Mouse (Mus musculus): ENCODE measurements around the gene Ttc34.

The Ttc34 gene

DNA sequence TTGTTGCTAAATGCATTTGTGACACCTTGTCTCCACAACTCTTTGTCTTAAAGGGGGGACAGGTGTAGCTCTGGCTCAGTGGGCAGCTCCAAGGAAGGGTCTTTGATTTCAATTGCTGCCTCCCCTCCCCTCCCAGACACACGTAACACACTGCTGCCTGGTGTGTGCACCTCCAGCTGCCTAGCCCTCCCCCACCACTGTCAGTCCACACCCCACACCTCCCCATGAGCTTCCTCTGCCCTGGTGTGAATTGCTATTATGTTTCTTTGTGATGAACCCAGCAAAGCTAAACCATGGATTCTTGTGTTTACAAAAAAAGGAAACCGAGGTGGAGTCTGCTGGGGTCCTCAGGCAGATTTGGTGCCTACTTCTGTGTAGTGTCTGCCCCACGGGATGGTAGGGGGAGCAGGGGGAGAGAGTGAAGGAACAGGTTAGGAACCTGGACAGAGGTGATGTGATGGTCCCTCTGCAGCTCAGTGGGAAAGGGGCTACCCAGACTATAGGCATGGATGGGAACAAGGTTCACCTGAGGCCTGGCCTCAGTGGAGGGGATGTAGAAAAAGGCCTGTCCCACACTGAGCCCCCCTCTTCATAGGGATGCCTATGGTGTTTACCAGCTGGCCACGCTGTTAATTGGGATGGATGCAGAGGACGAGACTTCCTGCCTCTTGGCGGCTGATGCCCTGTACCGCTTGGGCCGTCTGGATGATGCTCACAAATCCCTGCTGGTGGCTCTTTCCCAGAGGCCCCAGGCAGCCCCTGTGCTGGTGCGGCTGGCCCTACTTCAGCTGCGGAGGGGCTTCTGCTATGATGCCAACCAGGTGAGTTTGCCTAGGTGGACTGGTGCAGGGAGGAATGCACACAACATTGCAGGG, 20.3 kb downstream of the Ttc34 start:
- no peak for DNase-seq (ENCODE audit: low read depth, low spot score)

DNA sequence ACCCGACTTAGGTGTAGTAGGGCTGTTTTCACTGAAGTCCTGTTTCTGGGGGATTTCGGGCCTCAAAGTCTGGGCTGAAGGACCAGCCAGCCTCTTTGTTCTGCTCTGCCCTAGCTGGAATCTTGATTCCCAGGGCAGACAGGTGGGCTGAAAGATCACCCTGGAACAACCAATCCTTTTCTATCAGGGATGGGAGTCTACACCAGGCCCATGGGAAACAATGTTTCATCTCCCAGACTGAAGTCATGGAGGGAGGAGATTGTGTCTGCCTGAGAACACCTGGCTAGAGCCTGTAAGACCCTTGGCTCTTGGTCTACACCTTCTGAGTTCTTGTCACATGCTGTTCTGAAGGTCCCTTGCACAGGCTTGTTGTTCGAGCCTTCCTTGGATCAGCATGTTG, 21.3 kb downstream of the Ttc34 start:
- no peak for DNase-seq (ENCODE audit: low read depth, low spot score)

- no peak for DNase-seq (ENCODE audit: low read depth, low spot score)
Observed at GRCm38 (mm10) chr4:154861967-154862366, 24.7 kb downstream of the Ttc34 start.

DNA sequence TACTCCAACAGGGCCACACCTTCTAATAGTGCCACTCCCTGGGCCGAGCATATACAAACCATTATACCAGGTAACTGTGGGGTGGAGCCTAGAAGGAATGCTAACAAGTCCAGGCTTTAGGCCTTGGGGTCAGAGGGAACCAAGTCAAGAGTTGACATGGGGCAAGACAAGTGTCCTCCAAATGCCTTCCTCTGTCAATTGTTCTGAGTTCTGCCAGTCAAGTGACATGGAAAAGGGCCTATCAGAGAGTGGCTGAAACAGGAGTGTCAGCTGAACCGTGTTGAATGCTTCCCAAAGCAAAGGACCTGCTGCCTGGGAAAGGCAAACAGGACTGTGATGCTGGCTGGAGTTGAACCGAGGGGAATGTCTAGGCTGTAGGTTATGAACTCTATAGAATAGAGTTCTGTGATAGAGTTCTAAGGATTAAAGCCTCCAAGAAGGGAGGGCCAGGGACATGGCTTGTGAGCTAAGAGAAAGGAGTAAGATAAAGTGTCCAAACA, 26.2 kb downstream of the Ttc34 start:
- no peak for DNase-seq (ENCODE audit: low read depth, low spot score)

DNA sequence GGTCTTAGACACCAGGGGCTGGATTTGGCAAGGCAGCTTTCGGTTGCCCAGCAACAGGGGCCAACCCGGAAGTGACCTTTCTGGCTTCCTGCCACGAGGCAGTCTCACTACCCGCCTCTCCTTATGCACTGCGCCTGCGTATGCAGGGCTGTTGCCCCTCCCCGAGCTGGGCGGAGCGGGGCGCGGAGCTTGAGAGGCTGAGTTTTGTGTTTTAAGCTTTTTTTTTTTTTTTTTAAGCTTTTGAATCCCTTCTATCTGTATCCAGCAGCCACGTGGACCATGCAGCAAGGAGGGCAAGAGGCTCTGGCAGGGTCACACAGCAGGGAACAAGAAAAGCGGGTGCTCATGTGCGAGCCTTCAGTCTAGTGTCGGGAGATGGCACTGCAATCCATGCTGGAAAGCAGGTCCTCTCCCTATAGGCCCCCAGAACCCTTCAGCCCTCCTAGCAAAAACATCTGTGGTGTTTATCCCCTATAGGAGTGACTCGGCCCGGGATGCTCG, 27.1 kb downstream of the Ttc34 start:
- peak; percentile 48 for DNase-seq (ENCODE audit: low read depth, low spot score)

DNA sequence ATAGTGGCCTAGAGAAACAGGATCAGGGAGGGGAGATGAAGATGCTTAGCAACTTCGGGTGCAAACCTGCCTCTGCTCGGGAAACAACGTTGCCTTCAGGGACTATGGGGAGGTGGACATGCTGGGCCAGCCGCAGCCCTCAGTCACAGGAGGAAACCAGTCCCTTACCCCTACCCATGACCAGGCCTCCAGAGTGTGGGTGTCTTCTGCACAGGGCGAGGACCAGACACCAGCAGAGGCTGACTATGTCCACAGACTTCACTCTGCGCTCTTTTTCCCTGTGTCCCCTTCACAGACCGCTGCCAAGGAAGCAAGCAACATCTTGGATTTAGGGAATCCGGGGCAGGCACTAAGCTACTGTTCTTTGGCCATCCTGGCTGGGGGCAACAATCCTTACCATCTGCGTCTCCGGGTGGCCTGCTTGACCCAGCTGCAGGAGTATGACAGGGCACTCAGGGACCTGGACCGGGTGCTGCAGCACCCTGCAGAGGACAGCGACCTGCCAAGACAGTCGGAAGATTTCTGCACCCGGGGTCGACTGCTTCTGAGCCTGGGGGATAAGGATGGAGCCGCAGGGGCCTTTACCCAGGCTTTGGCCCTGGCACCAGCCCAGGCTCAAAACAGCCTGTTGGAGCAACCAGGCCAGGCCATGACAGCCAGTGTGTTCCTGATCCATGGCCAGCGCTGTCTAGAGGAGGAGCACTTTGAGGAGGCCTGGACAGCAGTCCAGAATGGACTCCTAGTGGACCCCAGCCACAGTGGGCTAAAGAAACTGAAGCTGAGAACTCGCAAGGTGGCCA, 27.9 kb downstream of the Ttc34 start:
- DNase-seq (ENCODE audit: low read depth, low spot score) = no peak

DNA sequence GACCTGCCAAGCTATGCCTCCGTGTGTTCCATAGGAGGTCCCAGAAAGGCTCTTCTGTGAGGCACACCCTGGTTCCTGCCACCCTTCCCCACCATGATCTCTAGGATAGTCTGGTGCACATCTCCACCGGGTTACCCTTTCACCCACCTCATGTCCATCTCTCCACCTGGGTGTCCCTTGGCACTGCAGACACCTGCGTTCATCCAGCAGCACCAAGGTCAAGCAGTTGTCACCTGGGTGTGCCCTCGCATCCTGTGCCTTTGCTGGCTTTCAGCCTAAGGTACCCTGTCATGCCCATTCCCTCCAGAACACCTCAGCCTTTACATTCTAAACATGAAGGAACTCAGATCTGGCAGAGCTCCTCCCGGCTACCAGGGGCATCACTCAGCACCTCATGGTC, 29.1 kb downstream of the Ttc34 start:
- DNase-seq (ENCODE audit: low read depth, low spot score) = no peak

GRCm38 (mm10) chr4:154867257-154867656, 30.0 kb downstream of the Ttc34 start:
- DNase-seq (ENCODE audit: low read depth, low spot score) = no peak

- no peak for DNase-seq (ENCODE audit: low read depth, low spot score)
Observed at GRCm38 (mm10) chr4:154869440-154869839, 32.2 kb downstream of the Ttc34 start, which contains the start of gene Mmel1. Gene Mmel1, plus strand, starts transcription at chr4:154869585.

DNA sequence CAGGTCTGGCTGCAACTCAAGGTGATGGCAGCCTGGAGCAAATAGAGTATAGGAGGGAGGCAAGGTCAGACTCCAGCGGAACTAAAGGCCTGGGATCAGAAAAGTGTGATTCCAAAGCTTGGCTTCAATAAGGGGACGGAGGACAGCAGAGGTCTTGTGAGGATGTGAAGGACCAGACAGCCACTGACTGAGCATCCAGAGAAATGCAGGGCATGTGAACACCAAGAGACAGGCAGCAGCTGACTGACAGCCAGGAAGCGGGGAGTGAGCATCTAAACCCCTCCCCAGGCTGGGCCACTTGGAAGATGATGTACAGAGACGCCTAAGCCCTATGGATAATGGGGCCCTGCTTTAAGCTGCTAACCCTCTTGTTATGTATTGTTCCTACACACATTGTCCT, 33.5 kb downstream of the Ttc34 start:
- DNase-seq (ENCODE audit: low read depth, low spot score) = no peak

GRCm38 (mm10) chr4:154871757-154872251, 34.5 kb downstream of the Ttc34 start:
- peak; percentile 76 for DNase-seq (ENCODE audit: low read depth, low spot score)

DNA sequence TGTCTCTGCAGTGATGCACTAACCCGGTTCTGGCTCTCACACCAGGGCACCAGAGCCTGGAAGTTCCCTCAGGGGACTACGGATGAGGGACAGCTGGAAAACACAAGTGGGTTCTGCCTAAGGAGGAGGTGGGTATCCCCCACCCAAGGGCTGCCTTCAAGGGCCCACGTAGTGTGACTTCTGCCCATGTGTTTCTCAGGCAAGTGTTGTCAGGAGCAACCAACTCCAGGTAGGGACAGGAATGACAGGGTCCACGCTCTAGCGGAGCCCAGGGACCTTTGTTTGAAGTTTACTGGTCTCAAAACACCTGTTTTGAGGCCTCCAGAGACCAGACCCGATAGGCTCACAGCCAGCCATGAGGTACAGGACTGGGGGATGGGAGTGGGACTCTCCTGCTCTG, 35.9 kb downstream of the Ttc34 start:
- no peak for DNase-seq (ENCODE audit: low read depth, low spot score)

DNA sequence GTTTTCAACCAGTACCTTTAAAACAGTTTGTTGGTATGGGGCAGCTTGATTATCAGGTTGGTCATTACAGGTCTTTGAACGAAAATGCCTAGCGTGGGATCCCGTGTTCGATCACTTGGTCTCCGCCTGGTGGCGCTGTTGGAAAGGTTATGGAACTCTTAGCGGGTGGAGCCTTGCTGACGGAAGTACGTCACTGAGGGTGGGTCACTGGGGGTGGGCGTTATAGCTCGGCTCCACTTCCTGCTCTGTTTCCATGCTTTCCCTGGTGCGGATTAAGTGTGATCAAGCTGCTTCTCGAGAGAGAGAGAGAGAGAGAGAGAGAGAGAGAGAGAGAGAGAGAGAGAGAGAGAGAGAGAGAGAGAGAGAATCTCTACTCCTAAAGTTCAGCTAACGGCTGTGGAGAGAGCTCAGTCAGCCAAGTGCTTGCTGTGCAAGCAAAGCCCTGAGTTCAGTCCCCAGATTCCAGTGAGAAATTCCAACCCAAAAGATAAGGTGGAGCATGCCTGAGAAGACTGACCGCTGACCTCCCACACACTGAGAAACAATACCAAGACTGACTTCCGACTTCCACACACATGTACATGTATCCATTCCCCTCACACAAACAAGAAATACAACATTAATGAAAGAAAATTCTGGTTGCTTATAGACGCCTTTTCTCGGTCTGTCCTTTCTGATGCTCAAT, 40.7 kb downstream of the Ttc34 start:
- peak; percentile 71 for DNase-seq (ENCODE audit: low read depth, low spot score)

GRCm38 (mm10) chr4:154880730-154881129, 43.5 kb downstream of the Ttc34 start:
- DNase-seq (ENCODE audit: low read depth, low spot score) = no peak

DNA sequence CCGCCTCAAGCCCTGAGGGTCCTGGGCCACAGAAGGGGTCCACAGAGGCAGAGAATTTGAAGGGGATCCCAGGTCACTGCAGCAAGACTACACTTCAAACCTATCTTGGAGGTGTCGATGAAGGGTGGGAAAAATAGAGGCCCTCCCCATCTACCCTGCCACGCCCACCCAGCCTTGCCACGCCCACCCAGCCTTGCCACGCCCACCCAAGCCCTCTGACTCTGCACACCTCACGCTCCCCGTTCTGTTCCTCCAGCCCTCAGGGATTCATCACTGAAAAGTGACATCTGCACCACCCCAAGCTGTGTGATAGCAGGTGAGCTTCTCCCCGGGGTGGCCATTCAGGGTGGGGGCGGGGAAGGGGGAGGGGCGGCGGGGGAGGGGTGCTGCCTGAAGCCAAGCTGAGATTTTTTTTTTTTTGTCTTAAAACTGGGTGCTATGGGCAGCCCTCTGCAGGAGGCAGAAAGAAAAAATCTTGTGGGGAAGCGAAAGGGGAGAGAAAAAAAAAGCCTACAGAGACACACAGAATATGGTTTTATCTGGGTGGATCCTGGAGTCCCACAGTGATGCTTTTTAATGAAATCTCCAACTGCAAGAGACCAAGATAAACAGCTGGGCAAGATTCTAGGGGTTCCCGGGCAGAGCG, 44.9 kb downstream of the Ttc34 start:
- DNase-seq (ENCODE audit: low read depth, low spot score) = no peak

DNA sequence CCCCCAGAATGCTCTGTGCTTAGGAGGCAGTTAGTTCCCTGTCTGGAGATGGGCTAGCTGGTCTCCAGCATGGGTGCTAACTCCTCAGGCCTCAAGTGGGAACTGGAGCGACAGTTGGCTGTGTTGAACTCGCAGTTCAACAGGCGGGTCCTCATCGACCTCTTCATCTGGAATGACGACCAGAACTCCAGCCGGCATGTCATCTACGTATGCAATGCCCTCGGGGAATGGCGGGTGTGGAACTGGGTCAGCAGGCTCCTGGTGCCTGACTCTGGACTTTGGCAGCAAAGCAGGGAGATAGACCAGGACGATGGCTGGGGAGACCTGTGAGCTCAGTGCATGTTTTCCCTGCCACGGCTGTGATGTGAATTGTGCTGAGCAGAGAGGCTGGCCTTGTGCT, 48.2 kb downstream of the Ttc34 start:
- DNase-seq (ENCODE audit: low read depth, low spot score) = no peak

DNA sequence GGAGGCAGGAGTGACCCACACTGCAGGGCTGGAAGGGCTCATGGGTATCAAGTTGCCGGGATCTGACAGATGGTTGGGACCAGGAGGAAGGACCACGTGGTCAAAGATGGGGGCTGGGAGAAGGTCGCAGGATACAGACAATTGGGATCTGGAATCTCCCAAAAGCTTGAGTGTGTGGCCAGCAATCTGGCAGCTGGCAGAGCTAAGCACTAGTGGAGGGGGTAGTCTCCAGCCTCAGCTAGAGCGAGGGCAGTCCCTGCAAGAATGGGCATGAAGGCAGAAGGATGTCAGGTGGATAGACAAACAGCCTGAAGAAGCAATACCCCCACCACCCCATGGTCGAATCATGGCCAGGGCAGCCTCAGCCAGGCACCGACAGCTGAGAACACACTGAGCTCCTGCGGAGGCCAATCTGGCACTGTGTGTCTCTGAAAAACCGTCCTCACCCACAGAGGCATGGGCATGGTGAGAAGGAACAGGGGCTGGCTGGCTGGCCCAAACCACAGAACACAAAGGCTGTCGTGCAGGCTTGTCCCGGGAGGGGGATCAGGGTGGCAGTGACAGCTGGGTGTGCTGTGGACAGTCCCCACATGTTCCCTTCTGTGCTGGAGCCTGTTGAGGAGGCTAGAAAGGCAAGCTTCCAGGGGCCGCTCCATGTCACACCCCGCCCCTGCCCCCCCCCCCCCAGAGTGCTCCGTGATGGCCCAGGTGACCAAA, 49.8 kb downstream of the Ttc34 start:
- no peak for DNase-seq (ENCODE audit: low read depth, low spot score)

DNA sequence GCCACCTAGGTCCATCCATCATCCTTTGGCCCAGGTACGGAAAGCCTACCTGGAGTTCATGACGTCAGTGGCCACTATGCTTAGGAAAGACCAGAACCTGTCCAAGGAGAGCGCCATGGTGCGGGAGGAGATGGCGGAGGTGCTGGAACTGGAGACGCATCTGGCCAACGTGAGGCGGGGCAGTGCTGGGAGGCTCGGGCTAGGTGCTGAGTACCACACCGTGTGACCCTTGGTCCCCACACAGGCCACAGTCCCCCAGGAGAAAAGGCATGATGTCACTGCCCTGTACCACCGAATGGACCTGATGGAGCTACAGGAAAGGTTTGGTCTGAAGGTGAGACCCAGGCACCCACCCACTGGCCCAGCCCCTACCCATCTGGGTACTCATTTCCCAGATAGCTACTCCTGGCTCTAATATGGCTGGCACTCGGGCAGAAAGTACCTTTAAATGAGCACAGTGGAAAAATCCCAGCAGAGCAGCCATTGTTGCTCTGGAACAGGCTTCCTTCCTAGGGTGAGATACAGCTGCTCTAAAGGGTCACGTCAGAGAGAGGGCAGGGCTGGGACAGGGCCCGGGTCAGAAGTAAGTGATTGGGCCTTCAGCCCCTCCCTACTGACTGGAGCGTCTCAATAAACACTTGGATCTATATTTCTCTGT, 50.5 kb downstream of the Ttc34 start:
- no peak for DNase-seq (ENCODE audit: low read depth, low spot score)

- no peak for DNase-seq (ENCODE audit: low read depth, low spot score)
Observed at GRCm38 (mm10) chr4:154890887-154891286, 53.6 kb downstream of the Ttc34 start.

- DNase-seq (ENCODE audit: low read depth, low spot score) = no peak
Observed at GRCm38 (mm10) chr4:154895549-154895948, 58.3 kb downstream of the Ttc34 start.
